Mouse (Mus musculus): Measurements from ENCODE around the gene Tmem11.
"Not testable (repeated sequence)": the region's sequence is repeated elsewhere in the genome, so short reads cannot be mapped to it uniquely, and the experiment has no call there.

The Tmem11 gene

DNA sequence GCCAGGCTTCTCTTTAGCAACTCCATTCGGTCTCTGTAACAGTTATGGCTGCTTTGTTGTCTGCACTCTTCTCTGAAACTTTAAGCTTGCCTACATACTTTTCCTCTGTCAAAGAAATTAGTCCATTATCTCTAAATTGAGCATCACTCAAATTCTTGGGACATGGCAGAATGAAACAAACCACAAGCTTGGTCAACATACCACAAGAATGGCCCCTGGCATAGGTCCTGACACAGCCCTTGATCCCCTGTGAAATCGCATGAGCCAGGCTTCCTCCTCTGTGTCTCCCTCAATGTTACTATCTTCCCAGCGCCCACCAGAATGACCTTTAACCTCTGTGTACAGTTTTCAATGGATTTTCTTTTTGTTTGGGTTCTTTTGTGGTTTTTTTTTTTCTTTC is 3.3 kb upstream of the Tmem11 start:
- no peak for DNase-seq (ENCODE audit: low spot score)

- DNase-seq (ENCODE audit: low spot score): no peak
Observed at GRCm38 (mm10) chr11:60880559-60880958, 1.5 kb upstream of the Tmem11 start.

DNA sequence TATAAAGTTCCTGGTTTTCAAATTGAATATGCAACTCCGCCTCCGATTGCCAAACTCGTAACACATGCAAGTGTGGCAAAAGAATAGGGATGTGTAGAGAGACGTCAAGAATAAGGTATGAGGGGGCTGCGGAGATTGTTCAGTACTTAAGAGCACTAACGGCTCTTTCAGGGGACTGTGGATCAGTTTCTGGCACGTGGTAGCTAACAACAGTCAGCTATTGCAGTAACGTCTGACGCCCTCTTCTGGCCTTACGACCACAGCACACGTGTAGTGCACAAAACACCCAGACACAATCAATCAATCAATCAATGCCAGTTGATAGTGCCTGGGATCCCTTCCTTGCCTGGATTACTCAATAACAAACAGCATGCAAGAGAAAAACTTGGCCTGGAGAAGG is 351 bp upstream of the Tmem11 start:
- no peak for DNase-seq (ENCODE audit: low spot score)

DNA sequence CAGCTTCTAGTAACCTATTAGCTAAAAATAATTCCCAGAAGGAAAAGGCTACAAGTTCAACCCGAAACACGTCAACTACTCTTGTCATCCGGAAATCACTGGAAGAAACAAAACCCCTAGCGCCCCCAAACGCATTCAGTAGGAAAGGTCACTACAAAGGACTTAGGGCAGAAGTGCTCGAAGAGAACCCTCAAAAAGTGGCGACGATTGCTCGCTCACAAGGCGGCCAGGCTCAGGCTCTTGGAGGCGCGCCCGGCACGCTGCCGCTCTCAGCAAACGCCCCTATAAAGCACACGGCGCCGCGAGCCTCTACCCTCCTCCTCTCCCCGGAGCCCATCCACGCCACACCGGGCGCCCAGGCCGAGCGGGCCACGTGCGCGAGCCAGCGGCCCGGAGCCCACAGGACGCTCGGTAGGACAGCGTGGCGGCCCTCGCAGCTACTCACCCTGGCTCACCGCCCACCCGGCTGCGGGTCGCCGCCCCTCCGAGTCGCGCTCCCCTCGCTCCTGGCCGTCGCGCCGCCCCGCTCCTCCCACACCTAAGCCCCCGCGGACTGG is 938 bp downstream of the Tmem11 start:
- DNase-seq (ENCODE audit: low spot score): peak; percentile 31

- DNase-seq (ENCODE audit: low spot score): no peak
Observed at GRCm38 (mm10) chr11:60873101-60873500, 6.0 kb downstream of the Tmem11 start.

GRCm38 (mm10) chr11:60871409-60871808 is 7.7 kb downstream of the Tmem11 start:
- no peak for DNase-seq (ENCODE audit: low spot score)

DNA sequence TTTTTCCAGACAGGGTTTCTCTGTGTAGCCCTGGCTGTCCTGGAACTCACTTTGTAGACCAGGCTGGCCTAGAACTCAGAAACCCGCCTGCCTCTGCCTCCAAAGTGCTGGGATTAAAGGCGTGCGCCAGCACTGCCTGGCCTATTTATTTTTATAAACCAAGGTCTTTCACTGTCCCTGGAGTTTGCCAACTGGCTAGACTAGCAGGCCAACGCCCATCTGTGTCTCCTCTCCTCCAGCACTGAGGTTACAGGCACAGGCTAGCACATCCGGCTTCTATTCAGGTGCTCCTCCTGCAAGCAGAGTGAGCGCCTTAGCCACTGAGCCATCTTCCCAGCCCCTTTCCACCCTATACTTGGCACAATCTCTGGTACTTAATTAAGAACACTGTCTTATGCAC is 9.6 kb downstream of the Tmem11 start:
- not testable (repeated sequence) for DNase-seq (ENCODE audit: low spot score)

DNA sequence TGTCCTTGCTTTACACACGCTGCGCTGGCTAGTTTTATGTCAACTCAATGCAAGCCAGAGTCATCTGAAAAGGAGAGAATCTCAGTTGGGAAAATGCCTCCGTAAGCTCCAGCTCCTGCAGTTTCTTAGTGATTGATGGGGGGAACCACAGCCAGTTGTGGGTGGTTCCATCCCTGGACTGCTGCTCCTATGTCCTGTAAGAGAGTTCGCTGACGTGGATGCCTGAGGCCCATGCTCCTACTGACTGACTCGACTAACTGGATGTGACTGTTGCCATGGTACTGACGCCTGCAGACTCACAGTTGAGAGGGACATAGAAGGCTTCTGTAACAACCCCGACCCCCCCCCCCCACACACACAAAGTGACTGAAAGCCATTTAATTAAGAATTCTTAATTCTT is 11.2 kb downstream of the Tmem11 start:
- no peak for DNase-seq (ENCODE audit: low spot score)

GRCm38 (mm10) chr11:60867456-60867855 is 11.6 kb downstream of the Tmem11 start:
- DNase-seq (ENCODE audit: low spot score): no peak

DNA sequence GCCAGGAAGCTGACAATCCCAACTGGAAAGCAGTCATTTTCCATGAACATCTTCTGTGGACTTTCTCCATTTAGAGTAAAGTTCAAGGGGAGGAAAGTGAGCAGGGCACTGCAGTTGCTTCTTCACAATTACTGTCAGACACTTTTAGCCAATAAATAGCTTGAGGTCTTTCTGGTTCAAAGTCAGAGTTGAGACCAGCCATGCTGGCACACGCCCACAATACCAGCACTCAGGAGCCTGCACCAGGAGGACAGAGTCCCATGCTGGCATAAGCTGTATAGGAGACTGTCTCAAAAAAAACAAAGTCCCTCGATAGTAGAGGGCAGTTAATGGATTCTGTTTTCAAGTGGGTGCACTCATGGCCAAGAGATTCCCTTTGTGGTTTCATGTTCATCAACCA is 13.1 kb downstream of the Tmem11 start:
- DNase-seq (ENCODE audit: low spot score): no peak

GRCm38 (mm10) chr11:60864916-60865315 is 14.2 kb downstream of the Tmem11 start:
- DNase-seq (ENCODE audit: low spot score): no peak

DNA sequence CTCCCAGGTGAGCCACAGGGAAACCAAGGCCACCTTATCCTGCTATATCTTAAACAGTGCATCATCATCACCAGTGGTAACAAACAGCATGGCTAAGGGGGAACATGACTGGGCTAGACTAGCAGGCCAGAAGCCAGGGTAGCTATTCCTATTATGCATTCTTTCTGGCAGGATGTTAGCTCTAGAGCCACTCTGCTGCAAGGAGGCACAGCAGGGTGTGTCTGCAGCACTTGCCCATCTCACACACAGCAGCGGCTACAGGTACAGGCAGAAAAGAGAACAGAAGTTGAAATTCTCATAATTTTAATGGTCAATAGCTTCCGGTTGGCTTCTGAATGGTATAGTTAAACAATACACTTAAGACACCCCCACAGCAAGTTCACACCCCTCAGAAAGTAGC is 14.9 kb downstream of the Tmem11 start:
- no peak for DNase-seq (ENCODE audit: low spot score)

GRCm38 (mm10) chr11:60863196-60863595 is 15.9 kb downstream of the Tmem11 start:
- no peak for DNase-seq (ENCODE audit: low spot score)

DNA sequence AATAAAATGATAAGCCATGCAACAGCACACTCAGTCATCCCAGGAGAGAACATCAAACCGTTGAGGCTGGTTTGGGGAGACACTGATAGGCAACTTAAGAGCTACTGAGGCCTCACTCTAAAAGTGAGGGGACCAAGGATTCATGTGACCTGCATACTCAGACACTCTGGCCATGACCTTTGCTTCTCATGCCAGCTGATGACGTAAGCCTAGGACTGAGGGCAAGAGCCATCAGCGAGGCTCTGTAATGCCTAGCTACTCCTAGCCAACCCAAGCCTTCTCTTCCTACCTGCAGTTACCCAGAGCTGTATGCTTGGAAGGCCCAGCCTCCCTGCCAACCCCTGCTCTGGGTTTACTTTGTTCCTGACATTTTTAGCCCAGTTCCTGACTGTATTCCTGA is 17.1 kb downstream of the Tmem11 start:
- DNase-seq (ENCODE audit: low spot score): no peak

DNA sequence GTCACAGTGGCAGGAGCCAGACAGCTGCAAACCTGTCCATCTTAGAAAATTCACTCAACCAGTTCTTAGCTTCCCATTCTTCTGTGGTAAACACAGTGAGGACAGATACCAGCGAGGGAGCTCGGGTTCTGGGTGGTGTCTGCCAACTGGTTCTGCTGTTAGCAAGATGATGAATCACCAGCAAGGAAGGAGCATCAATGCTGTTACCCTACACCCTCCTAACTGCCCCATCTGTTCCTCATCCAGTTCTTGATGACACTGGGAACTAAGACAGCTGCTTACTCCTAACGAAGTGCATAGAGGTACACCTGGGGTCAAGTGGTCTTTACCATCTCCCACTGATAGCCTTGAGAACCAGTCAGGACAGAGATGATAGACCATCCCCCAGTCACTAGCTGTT is 22.5 kb downstream of the Tmem11 start:
- DNase-seq (ENCODE audit: low spot score): no peak

- no peak for DNase-seq (ENCODE audit: low spot score)
Observed at GRCm38 (mm10) chr11:60845415-60845814, 33.7 kb downstream of the Tmem11 start.

GRCm38 (mm10) chr11:60843412-60843811 is 35.7 kb downstream of the Tmem11 start:
- DNase-seq (ENCODE audit: low spot score): no peak

DNA sequence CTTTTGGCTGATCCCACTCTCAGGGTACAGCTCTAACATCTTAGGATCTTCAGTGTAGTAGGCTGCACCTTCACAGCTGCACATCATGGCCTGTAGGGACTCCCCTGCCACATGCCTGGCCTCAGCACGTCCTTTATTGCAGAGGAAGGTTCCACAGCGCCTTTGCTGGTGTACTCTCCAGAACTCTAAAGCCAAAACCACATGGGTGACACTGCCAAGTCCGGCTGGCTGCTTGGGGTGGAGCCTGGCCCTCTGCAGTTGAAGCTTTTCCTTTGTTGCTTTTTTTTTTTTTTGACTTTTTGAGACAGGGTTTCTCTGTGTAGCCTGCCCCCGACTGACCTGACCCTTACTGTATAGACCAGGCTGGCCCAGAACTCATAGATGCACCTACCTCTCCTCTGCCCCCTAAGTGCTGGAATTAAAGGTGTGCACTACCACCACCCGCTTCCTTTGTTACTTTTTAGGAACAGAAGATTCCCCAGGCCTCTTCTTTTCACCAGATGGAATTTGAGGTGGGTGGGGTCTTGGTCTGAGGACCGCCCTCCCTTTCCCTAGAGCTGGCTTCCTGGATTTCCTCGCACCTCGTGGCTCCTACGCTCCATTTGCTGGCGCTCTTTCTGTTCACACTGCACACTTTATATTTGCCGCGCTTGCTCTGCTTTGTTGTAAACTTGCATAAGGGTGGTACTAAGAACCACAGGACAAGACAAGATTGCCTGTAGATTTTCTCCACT is 37.4 kb downstream of the Tmem11 start:
- no peak for DNase-seq (ENCODE audit: low spot score)

DNA sequence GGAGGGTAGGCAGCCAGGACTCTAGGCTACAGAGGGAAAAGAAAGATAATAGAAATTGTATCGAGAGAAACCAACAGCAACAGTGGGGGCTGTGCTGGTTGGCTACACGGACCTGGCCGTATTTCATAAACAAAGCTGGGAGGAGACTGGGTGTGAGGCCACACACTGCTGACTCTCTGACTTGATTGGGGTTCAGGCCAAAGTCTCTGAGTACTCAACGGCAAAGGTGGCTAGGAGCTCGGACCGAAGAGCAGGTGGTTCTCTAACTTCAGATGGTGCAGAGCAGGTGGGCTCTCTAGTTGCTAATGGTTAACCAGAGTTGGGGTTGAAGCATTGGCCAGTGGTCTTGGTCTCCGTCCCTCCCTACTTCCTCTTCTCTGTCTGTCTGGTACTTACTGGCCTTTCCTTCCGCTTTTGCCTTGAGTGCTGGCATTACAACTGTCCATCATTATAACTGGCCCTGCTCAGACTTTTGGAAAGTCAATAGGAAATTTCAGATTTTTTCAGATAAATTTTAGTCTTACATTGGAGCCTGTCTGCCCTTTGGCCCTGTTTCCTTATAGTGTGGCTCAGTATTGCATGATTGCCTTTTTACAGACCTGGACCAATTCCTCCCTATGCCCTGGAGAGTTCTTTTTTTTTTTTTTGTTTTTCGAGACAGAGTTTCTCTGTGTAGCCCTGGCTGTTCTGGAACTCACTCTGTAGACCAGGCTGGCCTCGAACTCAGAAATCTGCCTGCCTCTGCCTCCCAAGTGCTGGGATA is 41.2 kb downstream of the Tmem11 start:
- no peak for DNase-seq (ENCODE audit: low spot score)

GRCm38 (mm10) chr11:60836897-60837296 is 42.2 kb downstream of the Tmem11 start:
- no peak for DNase-seq (ENCODE audit: low spot score)

GRCm38 (mm10) chr11:60830433-60831052 is 48.5 kb downstream of the Tmem11 start, which contains the start of gene Dhrs7b:
Gene Dhrs7b (plus strand): TSS chr11:60830631.
- DNase-seq (ENCODE audit: low spot score): peak; percentile 81

- DNase-seq (ENCODE audit: low spot score): no peak
Observed at GRCm38 (mm10) chr11:60828903-60829302, 50.2 kb downstream of the Tmem11 start.
